Mouse (Mus musculus) olfactory bulb, adult 2 months (tissue): ENCODE data around the gene Glb1. TPM values are rescaled to one million over a fixed set of nuclear protein-coding genes. Genes with fewer than 3 reads are reported as not detected.
"Not testable (repeated sequence)": the region's sequence is repeated elsewhere in the genome, so short reads cannot be mapped to it uniquely, and the experiment has no call there.

Source experiments
- H3K27ac ChIP-seq: fragments of 200-500 bp; 2 replicates; pipeline ENCODE4 v1.5.1; 2012; ENCODE audit warnings: low read depth, low read length; ENCODE audit not compliant: insufficient read depth
- H3K4me1 ChIP-seq: fragments of 200-500 bp; 2 replicates; pipeline ENCODE4 v1.6.1; 2012; ENCODE audit warnings: low read length; ENCODE audit not compliant: control insufficient read depth, insufficient read depth
- H3K4me3 ChIP-seq: fragments of 200-500 bp; 2 replicates; pipeline ENCODE4 v1.5.1; 2012; ENCODE audit warnings: mild to moderate bottlenecking, low read depth, low read length, moderate library complexity; ENCODE audit not compliant: insufficient read depth
- CTCF ChIP-seq: fragments of 200-500 bp; IDR thresholded peaks from 2 replicates; pipeline ENCODE4 v1.5.1; 2012; ENCODE audit warnings: low read depth, mild to moderate bottlenecking, low read length, moderate library complexity; ENCODE audit not compliant: insufficient read depth
- POLR2A ChIP-seq: fragments of 200-500 bp; IDR thresholded peaks from 2 replicates; pipeline ENCODE4 v1.6.1; 2012; ENCODE audit warnings: mild to moderate bottlenecking, low read depth, low read length, moderate library complexity; ENCODE audit not compliant: insufficient read depth
- WGBS: fragments of 180-500 bp; shearing (Covaris S2); methylation state at CpG from one replicate; pipeline ENCODE4 v1.1.7; 2018; 5-methylcytosine and 5-hydroxymethylcytosine counted together
- polyA plus RNA-seq: library from polyadenylated mRNA; stranded (reverse); fragments of >200 nt; gene quantifications from 2 replicates; pipeline ENCODE4 v1.2.4, GENCODE M21; 2012; ENCODE audit warnings: low replicate concordance; ENCODE audit not compliant: missing spikeins, insufficient read depth, insufficient read length

The Glb1 gene
- polyA plus RNA-seq, 1 experiment: not detected

- Histone ChIP-seq H3K4me1 (0 out of 2 replicates have a peak, but pooled peaks cover 3% of the 10 kb centered on the region), H3K4me3 (peak overlapping the region; percentile 56), H3K27ac (no peak overlapping the region)
- 8% methylated on average over 10 of the region's 10 CpGs for WGBS
- TF ChIP-seq CTCF (no peak), POLR2A (no peak)
Measured at GRCm38 (mm10) chr9:114390749-114391075, 10.2 kb upstream of the Glb1 start.

- H3K4me1 ChIP-seq, H3K27ac ChIP-seq, H3K4me3 ChIP-seq: not testable (repeated sequence)
- 80% methylated on average over 6 of the region's 6 CpGs for WGBS
Measured at GRCm38 (mm10) chr9:114394136-114394535, 6.7 kb upstream of the Glb1 start.

GRCm38 (mm10) chr9:114394677-114395076 lies 6.2 kb upstream of the Glb1 start:
- 90% methylated on average over 8 of the region's 8 CpGs for WGBS
- Histone ChIP-seq H3K27ac (no peak overlapping the region), H3K4me1 (0 out of 2 replicates have a peak, but pooled peaks cover 3% of the 10 kb centered on the region), H3K4me3 (no peak overlapping the region)
- TF ChIP-seq CTCF (no peak), POLR2A (no peak)

DNA sequence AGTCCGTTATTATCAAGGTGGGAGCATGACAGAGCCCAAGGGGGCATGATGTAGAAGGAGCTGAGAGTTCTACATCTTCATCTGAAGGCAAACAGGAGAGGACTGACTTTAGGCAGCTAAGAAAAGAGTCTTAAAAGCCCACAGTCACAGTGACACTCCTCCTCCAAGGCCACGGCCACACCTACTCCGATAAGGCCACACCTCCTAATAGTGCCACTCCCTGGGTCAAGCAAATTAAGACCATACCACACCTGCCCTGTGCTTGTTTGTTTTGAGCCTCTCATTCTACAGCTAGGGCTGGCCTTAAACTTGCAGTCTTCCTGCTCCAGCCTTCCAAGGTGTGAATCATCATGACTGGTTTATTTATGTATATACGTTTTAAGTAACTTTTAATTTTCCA lies 5.6 kb upstream of the Glb1 start:
- TF ChIP-seq POLR2A (no peak), CTCF (no peak)
- H3K4me3 ChIP-seq: no peak overlapping the region
- H3K4me1 ChIP-seq: 0 out of 2 replicates have a peak, but pooled peaks cover 3% of the 10 kb centered on the region
- WGBS: 91% methylated on average over 4 of the region's 4 CpGs
- H3K27ac ChIP-seq: no peak overlapping the region

DNA sequence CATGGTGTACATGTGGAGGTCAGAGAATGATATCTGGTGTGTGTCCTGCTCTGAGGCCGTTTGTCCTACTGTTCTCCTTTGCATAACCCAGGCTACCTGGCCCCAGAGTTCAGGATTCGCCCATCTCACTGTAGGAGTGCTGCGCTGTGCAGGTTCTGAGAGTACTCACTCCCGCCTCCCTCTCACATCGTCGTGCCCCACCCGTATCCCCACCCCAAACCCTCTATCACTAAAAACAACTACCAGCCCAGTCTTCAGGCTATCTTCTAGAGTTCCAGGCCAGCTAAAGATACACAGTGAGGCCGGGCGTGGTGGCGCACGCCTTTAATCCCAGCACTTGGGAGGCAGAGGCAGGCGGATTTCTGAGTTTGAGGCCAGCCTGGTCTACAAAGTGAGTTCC lies 1.2 kb upstream of the Glb1 start:
- 94% methylated on average over 12 of the region's 12 CpGs for WGBS
- Histone ChIP-seq H3K4me3 (no peak overlapping the region), H3K27ac (no peak overlapping the region), H3K4me1 (peaks cover 6% of the 10 kb centered on the region)
- TF ChIP-seq POLR2A: no peak
- TF ChIP-seq CTCF: no peak

GRCm38 (mm10) chr9:114400588-114400948 lies 308 bp upstream of the Glb1 start:
- Histone ChIP-seq H3K4me1 (peaks cover 6% of the 10 kb centered on the region), H3K27ac (peak overlapping the region; percentile 13; the same call in 1 of the 2 replicates), H3K4me3 (peak overlapping the region; percentile 62)
- 16% methylated on average over 5 of the region's 5 CpGs for WGBS
- TF ChIP-seq CTCF: no peak
- TF ChIP-seq POLR2A: no peak

- H3K4me3 ChIP-seq: peak overlapping the region; percentile 62
- 4% methylated on average over 16 of the region's 16 CpGs for WGBS
- H3K27ac ChIP-seq: peak overlapping the region; percentile 89
- TF ChIP-seq POLR2A (no peak), CTCF (no peak)
- H3K4me1 ChIP-seq: peaks cover 6% of the 10 kb centered on the region
Measured at GRCm38 (mm10) chr9:114401685-114402080, 807 bp downstream of the Glb1 start.

DNA sequence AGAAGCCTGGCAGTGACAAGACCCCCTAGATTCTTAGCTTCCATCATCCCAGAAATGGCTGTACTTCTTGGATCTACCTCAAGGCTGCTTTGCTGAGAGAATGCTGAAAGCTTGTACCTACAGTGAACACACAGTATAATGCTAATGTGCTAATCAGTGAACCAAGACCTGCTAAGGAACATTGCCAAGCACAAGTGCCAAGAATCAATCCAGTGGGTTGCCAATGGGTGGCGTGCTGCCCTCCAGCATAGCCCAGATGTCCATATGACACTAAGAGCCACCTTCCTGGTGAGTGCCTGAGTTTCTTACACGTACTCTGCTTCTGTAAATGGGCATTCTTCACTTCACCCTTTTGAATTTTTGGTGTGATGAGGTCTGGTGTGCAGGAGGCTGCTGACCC lies 6.8 kb downstream of the Glb1 start:
- TF ChIP-seq POLR2A: no peak
- TF ChIP-seq CTCF: no peak
- Histone ChIP-seq H3K4me3 (no peak overlapping the region), H3K27ac (no peak overlapping the region), H3K4me1 (no peaks in the 10 kb centered on the region)
- 59% methylated on average over 2 of the region's 2 CpGs for WGBS

- WGBS: 96% methylated on average over 11 of the region's 11 CpGs
- no peak for TF ChIP-seq CTCF
- TF ChIP-seq POLR2A: no peak
- Histone ChIP-seq H3K4me1 (no peaks in the 10 kb centered on the region), H3K27ac (no peak overlapping the region), H3K4me3 (no peak overlapping the region)
Measured at GRCm38 (mm10) chr9:114410313-114410862, 9.5 kb downstream of the Glb1 start.

GRCm38 (mm10) chr9:114411295-114411694 lies 10.4 kb downstream of the Glb1 start:
- H3K4me3 ChIP-seq: no peak overlapping the region
- 89% methylated on average over 5 of the region's 5 CpGs for WGBS
- no peak for TF ChIP-seq CTCF
- TF ChIP-seq POLR2A: no peak
- no peaks in the 10 kb centered on the region for H3K4me1 ChIP-seq
- H3K27ac ChIP-seq: no peak overlapping the region
